In the genomic region with DNA sequence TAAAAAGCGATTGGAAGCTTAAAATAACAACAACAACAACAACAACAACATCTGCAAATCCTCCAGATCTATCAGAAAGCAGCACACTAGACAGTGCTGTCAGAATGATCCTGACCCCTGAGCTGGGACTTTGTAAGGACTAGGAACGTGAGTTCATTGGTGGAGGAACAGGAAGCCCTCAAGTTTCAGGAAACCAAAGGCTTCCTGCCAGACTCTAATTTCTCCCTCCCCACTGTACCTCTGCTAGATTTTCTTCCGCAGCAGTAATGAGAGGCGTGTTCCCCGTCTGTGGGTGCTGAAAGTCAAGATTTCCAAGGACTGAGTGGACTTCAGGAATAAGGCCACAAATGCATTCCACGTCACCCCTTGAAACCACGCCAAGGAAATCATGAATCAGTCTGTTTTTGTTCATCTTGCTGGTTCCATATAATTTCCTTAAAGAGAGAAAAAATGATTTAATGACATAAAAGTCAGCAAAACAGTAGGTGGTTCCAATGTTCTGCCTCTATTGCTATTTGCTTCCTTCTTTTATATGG, we compare ENCODE assay signal across 13 mouse cellular contexts. TPM values are rescaled to one million over a fixed set of nuclear protein-coding genes. Genes with fewer than 3 reads are reported as not detected.
DNase-seq lines count a peak whose midpoint lies in the region; ATAC-seq and TF ChIP-seq lines count a peak whose summit lies in the region.
"Had no signal": no experiment of that assay in that cellular context is flagged by ENCODE, and none has a peak within 500 bp of the region (broad histone marks: within the 10 kb centered on the region; RNA-seq: fewer than 3 reads in every experiment).

No protein-coding gene starts in this region.

- 64% methylated on average over 7 of the region's 7 CpGs for WGBS in lung, embryonic 14.5 days

- H3K27me3 ChIP-seq in lung, embryonic 14.5 days (ENCODE audit: insufficient read depth, low read length), result no peaks in the 10 kb centered on the region
- H3K27me3 ChIP-seq: embryonic facial prominence, embryonic 15.5 days had no signal

- H3K36me3 ChIP-seq in lung, embryonic 14.5 days (ENCODE audit: insufficient read depth), result no peaks in the 10 kb centered on the region
- H3K36me3 ChIP-seq: embryonic facial prominence, embryonic 15.5 days had no signal

- H3K9ac ChIP-seq in lung, embryonic 14.5 days, result no peak overlapping the region
- H3K9ac ChIP-seq: embryonic facial prominence, embryonic 15.5 days had no signal

- TF ChIP-seq POLR2A in bone marrow macrophage, adult 2 months (IDR thresholded peaks at IDR 0.05; ENCODE audit: borderline replicate concordance, low read depth, low read length), result no peak

- no peak overlapping the region for H3K4me2 ChIP-seq in lung, embryonic 14.5 days
- H3K4me2 ChIP-seq: embryonic facial prominence, embryonic 15.5 days had no signal

- no peak for TF ChIP-seq CTCF in lung, embryonic 14.5 days (IDR thresholded peaks at IDR 0.05; ENCODE audit: low read depth)
- no peak for TF ChIP-seq CTCF in bone marrow macrophage, adult 2 months (IDR thresholded peaks at IDR 0.05; ENCODE audit: low read depth, low read length)

- H3K4me3 ChIP-seq in lung, embryonic 14.5 days (ENCODE audit: low read depth, low read length), result no peak overlapping the region
- no peak overlapping the region for H3K4me3 ChIP-seq in bone marrow macrophage, adult 2 months (ENCODE audit: insufficient read depth, low read length)
- H3K4me3 ChIP-seq: embryonic facial prominence, embryonic 15.5 days had no signal

- intact Hi-C loops in gastrocnemius, postnatal 14 days (cut with DNase I; ENCODE audit: low total_unique reads), result no loop called here

- no peaks in the 10 kb centered on the region for H3K4me1 ChIP-seq in lung, embryonic 14.5 days (ENCODE audit: insufficient read depth)
- peaks cover 11% of the 10 kb centered on the region for H3K4me1 ChIP-seq in bone marrow macrophage, adult 2 months (ENCODE audit: control insufficient read depth, insufficient read depth, low read length)
- H3K4me1 ChIP-seq: embryonic facial prominence, embryonic 15.5 days had no signal

- H3K9me3 ChIP-seq in lung, embryonic 14.5 days (ENCODE audit: low read depth, low read length), result peaks cover 4% of the 10 kb centered on the region; the same call in 1 of the 2 replicates
- H3K9me3 ChIP-seq: embryonic facial prominence, embryonic 15.5 days had no signal

- DNase-seq in gastrocnemius, postnatal 14 days, result peak; percentile 4
- DNase-seq in gastrocnemius, adult 18-20 months (ENCODE audit: low spot score), result no peak
- DNase-seq in lung, embryonic 14.5 days, result peak; percentile 15
- DNase-seq in lung, adult 18-20 months, result no peak
- no peak for DNase-seq in urinary bladder, adult 2 months (ENCODE audit: low spot score)
- DNase-seq in urinary bladder, postnatal 36 days (ENCODE audit: low spot score in 2 of 2), result no peak
- DNase-seq: cerebellum, adult 11-12 months had no signal

- ATAC-seq in lung, embryonic 14.5 days (ENCODE audit: insufficient read depth), result peak; percentile 49; the same call in 1 of the 2 replicates
- peak; percentile 91 for ATAC-seq in megakaryocyte progenitor cell, adult 5-6 weeks (replicated peaks; ENCODE audit: poor library complexity)
- ATAC-seq: midbrain, embryonic 16.5 days had no signal

- no peak overlapping the region for H3K27ac ChIP-seq in lung, embryonic 14.5 days (ENCODE audit: low read depth)
- H3K27ac ChIP-seq in bone marrow macrophage, adult 2 months (ENCODE audit: insufficient read depth, low read depth, low read length), result peak overlapping the region; percentile 61
- H3K27ac ChIP-seq: embryonic facial prominence, embryonic 15.5 days had no signal

RNA-seq across cellular contexts. Expression of a gene that starts 4.7 kb away (rescaled TPM):
- not detected for total RNA-seq in gastrocnemius, postnatal 14 days (2021)
- under 1 TPM in 1 of 2 experiments, not detected in 1; 0.05 TPM for total RNA-seq in gastrocnemius, adult 18-20 months (2021)
- polyA plus RNA-seq in lung, embryonic 14.5 days (2014; fragmentation: Nextera tagmentation; extraction: Ambion mirVana), result 0.05 and 0.11 TPM in 2 replicates
- polyA plus RNA-seq in bone marrow macrophage, adult 2 months (2012; ENCODE audit: insufficient read depth, insufficient read length, missing spikeins), result not detected in 2 replicates
- total RNA-seq in megakaryocyte progenitor cell, adult 5-6 weeks (2015), result 0.32 and 0.35 TPM in 2 replicates
- total RNA-seq in megakaryocyte progenitor cell, adult 5-6 weeks (2017), result 0.10 TPM in 1 of 2 replicates, not detected in the other
- polyA plus RNA-seq in urinary bladder, adult 2 months (2012; rRNA removed), result 0.01 and 0.08 TPM in 2 replicates
- polyA plus RNA-seq: heart, postnatal 0 days; limb, embryonic 11.5 days had no signal

RNA-seq across cellular contexts. Expression of a gene that starts 18.4 kb away (rescaled TPM):
- total RNA-seq in gastrocnemius, postnatal 14 days (2021), result 10 to 100 TPM; 22.0 to 23.9 TPM
- 10 to 100 TPM; 22.1 to 25.0 TPM for total RNA-seq in gastrocnemius, adult 18-20 months (2021)
- polyA plus RNA-seq in lung, embryonic 14.5 days (2014; fragmentation: Nextera tagmentation; extraction: Ambion mirVana), result 24.4 and 24.5 TPM in 2 replicates
- 20.6 and 22.9 TPM in 2 replicates for polyA plus RNA-seq in bone marrow macrophage, adult 2 months (2012; ENCODE audit: insufficient read depth, insufficient read length, missing spikeins)
- total RNA-seq in megakaryocyte progenitor cell, adult 5-6 weeks (2015), result 14.1 and 16.1 TPM in 2 replicates
- total RNA-seq in megakaryocyte progenitor cell, adult 5-6 weeks (2017), result 40.3 and 47.3 TPM in 2 replicates
- polyA plus RNA-seq in urinary bladder, adult 2 months (2012; rRNA removed), result 16.8 and 21.3 TPM in 2 replicates

Comparison
In these comparisons a context has a peak if more than half of its experiments do, and no peak if none do; other contexts are left out.
1. DNase-seq: peak in gastrocnemius, postnatal 14 days (single experiment) and lung, embryonic 14.5 days (single experiment); none in gastrocnemius, adult 18-20 months (single experiment), lung, adult 18-20 months (0 of 2), urinary bladder, adult 2 months (single experiment) and urinary bladder, postnatal 36 days (0 of 2).